Mouse (Mus musculus): ENCODE data around the gene Abca2. TPM values are rescaled to one million over a fixed set of nuclear protein-coding genes. Genes with fewer than 3 reads are reported as not detected.
A peak's percentile ranks its signal among the peaks of the same experiment; 100 is the strongest.

The Abca2 gene
- total RNA-seq, 2 experiments from 2014 or later, result 107 to 118 TPM

DNA sequence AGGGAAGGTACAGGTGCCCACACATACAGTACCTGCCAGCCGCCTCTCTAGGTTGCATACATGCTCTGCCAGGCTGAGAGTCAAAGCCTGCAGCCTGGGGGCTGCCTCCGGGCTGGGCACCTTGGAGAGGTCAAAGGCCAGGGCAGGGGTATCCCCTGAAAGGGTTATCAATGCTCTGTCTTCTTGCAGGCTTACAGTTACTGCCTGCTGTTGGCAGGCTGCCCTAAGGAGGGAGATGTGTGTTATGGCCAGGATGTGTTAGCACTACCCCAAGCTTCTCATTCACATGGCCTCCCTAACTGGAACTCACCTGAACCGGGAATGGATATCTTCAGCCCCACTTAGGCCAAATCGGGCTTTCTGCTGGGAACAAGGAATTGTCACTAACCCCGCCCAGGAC, 31.6 kb downstream of the Abca2 start:
- no peak for DNase-seq (ENCODE audit: low spot score in 2 of 2)

- DNase-seq (ENCODE audit: low spot score in 2 of 2), result peak; percentile 85 to 87
Measured at GRCm38 (mm10) chr2:25460551-25461309, 32.2 kb downstream of the Abca2 start, which contains the start of gene Paxx. Gene Paxx, minus strand, starts transcription at chr2:25461094.

- no peak for DNase-seq (ENCODE audit: low spot score in 2 of 2)
Measured at GRCm38 (mm10) chr2:25461407-25461806, 32.9 kb downstream of the Abca2 start.

DNA sequence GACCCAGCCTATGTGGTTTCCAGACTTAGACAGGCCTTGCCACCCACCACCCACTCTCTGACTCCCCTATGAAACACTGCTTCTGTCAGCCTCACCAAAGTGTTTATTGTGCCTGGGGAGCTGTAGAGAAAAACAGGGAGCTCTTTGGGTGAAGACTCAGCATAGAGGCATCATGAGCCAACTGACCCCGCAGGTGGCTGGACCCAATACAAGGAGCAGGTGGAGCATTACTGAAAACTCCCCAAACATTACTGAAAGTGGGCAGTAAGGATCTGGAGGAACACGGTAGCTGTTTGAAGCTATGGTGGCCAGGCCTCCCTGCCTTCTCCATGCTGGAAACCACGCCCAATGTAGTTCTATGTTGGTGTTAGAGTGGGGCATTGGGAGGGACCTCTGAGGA, 35.1 kb downstream of the Abca2 start:
- DNase-seq (ENCODE audit: low spot score in 2 of 2), result no peak

GRCm38 (mm10) chr2:25465256-25465655, 36.8 kb downstream of the Abca2 start:
- DNase-seq (ENCODE audit: low spot score in 2 of 2), result no peak

DNA sequence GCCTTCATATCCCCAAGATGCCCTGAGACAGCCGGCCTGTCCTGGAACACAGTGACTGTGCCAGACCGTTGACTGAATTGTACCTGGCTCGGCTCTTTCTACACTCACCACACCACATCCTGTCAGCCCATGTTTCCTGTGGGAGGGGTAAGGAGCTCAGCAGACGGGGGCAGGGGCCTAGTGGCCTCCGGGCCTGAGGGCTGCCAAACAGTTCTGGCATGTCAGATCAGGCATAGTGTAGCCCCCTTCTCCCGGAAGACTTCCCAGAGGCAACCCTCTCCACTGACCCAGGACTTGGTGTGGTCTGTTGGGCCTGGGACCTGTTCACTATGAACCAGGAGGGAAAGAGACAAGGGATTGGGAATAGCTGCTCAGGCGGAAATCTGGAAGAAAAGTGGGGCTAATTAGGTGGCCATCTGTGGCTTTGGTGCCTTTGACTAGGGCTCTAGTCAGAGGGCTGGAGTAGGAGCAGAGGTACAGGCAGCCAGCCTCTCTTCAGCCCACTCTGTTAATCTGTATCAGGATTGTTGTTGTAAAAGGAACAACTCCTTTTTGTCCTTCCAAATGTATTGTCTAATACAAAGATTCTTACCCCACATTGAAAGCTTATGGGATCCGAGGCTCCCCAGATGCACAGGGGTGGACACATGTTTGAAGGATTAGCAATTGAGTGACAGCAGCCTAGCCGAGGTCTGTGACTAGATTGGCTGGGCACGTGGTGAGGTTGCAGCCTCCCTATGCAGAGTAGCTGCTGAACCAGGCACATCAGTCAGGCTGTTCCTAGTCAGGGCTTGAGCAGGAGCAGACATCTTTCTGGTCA, 37.5 kb downstream of the Abca2 start:
- no peak for DNase-seq (ENCODE audit: low spot score in 2 of 2)

- DNase-seq (ENCODE audit: low spot score in 2 of 2), result no peak
Measured at GRCm38 (mm10) chr2:25467606-25468303, 39.3 kb downstream of the Abca2 start.

DNA sequence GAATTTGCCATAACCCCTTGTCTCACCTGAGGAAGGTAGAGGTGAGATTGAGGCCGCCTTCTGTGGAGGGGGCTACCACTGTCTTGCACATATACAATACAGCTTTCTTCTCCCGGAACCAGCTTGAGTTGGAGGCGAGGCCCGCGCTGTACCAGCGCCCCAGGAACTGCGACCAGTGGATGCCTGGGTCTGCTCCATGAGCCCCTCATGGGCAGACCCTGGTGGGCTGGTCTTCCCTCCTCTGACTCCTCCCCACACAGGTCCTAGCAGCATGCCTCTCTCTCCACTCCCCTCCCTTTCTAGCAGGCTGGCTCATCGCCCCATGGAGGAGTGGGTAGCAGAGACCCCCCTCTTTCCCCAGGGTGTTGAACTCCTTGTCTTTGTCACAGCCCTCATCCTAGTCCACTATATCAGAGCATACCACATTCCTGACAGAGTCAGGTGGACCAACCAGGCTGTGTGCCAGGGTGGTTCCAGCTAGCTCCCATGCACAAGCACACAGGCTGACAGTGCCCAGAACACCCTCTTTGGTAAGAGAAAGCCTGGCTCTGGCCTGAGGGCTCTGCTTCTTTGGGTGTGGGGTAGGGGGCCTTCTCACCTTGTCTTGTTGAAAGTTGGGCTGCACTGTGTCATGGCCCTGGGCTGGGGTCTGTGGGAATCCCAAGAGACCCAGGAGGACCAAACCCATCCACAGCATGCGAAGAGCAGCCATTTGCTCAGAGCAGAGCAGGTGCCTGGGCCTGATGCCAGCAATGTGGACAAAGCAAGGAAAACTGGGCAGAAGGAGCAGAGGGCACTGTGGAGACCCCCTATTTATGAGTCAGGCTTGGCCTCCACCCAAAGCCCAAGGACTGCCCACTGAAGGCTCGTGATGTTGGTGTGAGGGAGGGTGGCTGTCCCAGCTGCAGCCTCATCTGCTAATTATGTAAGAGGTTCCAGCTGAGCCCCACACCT, 40.7 kb downstream of the Abca2 start:
- peak; percentile 52 to 59 for DNase-seq (ENCODE audit: low spot score in 2 of 2)

DNA sequence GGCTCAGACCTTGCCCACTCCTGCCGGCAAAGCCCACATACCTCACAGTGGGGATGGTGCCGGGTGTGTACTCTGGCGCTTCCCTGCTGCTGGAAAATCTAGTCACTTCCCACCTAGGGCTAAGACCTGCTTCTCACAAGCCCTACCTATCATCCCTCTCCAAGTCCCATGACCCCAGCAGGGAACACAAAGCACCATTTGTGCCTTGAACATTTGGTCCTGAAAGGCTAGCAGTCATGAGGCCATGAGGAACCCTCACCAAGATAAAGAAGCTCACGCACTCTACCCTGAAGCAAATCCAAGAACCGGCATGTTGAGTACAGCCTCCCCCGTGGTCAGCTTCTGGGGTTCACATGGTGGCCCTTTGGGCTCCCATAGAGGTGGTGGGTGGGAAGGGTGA, 41.5 kb downstream of the Abca2 start, which contains the start of gene Ptgds:
TSS of gene Ptgds (minus strand) at position 78 of the 400 bp plus-strand sequence.
- DNase-seq (ENCODE audit: low spot score in 2 of 2), result no peak

- DNase-seq (ENCODE audit: low spot score in 2 of 2), result no peak
Measured at GRCm38 (mm10) chr2:25472550-25472949, 44.0 kb downstream of the Abca2 start.

DNA sequence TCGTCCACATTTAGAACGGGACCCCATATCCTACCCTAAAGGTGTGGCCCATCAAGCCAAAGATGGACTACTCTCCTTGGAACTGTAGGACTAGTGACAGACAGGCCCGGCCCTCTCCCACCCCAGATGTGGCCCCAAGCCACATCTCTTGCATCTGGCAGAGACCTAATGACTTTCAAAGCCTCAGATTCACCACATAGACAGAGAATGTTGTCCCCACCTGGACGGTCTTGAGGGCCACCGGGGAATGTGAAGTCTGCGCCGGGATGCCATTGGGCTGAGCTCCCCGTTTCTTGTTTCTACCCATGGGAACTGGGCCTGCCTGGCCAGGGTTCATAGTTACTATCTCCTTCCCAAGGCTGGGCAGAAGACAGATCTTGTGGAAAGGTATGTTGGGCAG, 49.0 kb downstream of the Abca2 start:
- no peak for DNase-seq (ENCODE audit: low spot score in 2 of 2)

- no peak for DNase-seq (ENCODE audit: low spot score in 2 of 2)
Measured at GRCm38 (mm10) chr2:25477967-25478675, 49.6 kb downstream of the Abca2 start.

DNA sequence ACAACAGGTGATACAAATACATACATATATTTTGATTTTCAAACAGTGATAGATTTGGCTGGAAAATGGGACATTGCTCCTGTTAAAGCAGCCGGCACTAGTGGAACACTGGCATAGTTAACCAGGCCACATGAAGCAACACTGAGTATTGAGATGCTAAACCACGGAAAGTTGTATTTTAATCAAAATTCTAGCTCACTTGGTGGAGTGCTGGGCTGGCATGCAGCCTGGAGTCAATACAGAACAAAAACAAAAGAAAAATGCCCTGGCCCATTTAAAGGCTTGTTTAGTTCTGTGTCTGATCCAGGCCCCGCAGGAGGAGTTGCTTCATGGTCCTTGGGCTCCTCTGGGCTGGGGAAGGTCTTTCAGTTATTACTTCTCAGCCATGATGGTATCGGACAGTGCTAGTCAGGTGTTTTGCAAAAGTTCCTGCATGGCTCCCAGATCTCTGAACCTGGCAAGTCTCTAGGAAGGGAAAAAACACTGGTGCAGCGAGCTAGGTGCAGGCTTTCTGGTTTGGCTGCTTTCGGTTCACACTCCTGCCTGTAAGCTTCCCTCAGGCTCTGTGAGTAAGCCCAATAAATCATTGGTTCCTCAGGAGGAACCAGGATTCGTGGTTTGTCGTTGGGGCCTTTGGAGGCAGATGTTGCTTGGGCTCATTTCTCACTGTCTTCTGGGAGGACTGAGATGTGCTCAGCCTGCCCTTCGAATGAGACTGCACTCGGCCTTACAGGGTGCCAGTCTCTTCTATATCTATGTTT, 51.2 kb downstream of the Abca2 start:
- no peak for DNase-seq (ENCODE audit: low spot score in 2 of 2)

DNA sequence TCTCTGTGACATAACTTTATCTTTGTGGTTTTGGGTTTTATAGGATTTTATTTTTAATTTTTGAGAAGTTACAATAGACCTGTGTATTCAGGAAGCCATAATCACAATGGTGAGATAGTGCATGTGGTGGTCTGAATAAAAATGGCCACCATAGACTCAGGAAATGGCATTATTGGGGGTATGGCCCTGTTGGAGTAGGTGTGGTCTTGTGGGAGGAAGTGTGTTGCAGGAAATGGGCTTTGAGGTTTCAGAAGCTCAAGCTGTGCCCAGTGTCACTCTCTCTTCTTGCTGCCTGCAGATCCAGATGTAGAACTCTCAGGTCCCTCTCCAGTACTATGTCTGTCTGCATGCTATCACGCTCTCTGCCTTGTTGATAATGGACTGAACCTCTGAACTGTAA, 52.0 kb downstream of the Abca2 start:
- no peak for DNase-seq (ENCODE audit: low spot score in 2 of 2)

- DNase-seq (ENCODE audit: low spot score in 2 of 2), result no peak
Measured at GRCm38 (mm10) chr2:25482969-25483368, 54.5 kb downstream of the Abca2 start.

DNA sequence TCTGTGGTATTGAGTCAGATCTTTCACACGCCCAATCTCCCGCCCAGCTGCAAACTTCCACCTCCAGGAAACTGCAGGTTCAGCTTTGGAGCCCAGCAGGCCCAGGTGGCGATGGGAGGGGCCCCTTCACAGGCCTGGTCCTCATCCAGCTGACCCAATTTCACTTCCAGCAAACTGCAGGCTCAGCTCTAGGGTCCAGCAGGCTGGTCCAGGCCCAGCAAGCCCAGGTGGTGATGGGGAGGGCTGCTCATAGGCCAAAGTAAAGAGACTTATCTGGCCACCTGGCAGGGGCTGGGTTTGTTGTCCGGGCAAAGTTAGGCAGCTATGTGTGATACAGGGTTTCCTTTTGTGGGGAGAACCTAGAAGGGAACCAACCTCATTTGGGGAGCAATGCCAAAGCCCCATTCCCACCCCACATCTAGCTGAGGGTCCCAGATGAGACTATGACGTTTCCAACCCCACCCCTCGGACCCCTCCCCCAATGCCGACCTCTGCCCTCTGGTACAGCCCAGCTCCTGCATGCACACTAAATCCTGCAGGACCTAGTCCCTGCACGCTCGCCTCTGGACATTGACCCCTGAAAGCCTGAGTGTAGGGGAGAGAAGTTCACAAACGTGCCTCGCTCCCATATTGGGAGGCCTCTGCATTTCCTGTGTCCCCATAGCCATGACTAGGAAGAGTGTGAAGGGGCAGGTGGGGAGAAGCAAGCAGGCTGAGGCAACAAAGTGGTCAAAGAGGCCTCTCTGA, 56.6 kb downstream of the Abca2 start:
- no peak for DNase-seq (ENCODE audit: low spot score in 2 of 2)

DNA sequence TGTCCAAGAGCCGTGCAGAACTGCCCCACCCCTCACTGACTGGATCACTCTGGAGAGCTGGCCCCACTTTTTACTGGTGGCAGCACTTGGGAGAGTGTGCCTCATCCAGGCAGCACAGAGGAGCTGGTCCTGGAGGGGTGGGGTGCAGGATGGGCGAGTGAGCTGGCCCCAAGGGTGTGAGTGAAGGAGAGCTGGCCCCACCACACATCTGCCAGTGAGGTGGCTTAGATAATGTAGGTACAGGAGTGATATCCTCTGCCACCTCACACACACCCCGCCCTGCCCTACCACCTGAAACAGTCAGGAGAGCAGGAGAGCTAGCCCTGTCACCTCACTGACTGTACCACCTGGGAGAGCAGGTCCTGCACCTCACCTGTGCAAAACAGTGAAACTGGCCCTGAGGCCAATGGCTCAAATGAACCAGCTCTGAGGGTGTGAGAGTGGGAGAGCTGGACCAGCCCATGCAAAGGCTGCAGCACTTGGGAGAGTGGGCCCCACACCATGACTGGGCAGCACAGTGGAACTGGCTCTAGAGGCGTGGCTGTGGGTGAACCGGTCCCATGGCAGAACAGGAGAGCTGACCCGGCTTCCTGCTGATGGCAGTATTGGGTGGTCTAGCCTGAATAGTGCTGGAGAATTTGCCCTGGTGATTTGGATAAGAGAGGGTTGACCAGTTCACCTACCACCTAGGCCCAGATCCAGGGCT, 59.6 kb downstream of the Abca2 start:
- no peak for DNase-seq (ENCODE audit: low spot score in 2 of 2)

- no peak for DNase-seq (ENCODE audit: low spot score in 2 of 2)
Measured at GRCm38 (mm10) chr2:25488671-25489068, 60.2 kb downstream of the Abca2 start.
